Mouse (Mus musculus): ENCODE results near the gene Cpsf4l. TPM values are rescaled to one million over a fixed set of nuclear protein-coding genes. Genes with fewer than 3 reads are reported as not detected.

Gene Cpsf4l
- polyA plus RNA-seq, 1 experiment: not detected

GRCm38 (mm10) chr11:113705966-113706652 lies 3.7 kb downstream of the Cpsf4l start:
- Histone ChIP-seq H3K4me1 (ENCODE audit: control insufficient read depth, insufficient read depth, low read length) (no peaks in the 10 kb centered on the region), H3K4me3 (ENCODE audit: insufficient read depth, low read length) (no peak overlapping the region), H3K27ac (ENCODE audit: insufficient read depth, low read depth, low read length) (no peak overlapping the region)
- no peak for TF ChIP-seq CTCF (IDR thresholded peaks at IDR 0.05; ENCODE audit: low read depth, low read length)
- TF ChIP-seq POLR2A (IDR thresholded peaks at IDR 0.05; ENCODE audit: borderline replicate concordance, low read depth, low read length): no peak

- Histone ChIP-seq H3K4me1 (ENCODE audit: control insufficient read depth, insufficient read depth, low read length) (no peaks in the 10 kb centered on the region), H3K4me3 (ENCODE audit: insufficient read depth, low read length) (no peak overlapping the region), H3K27ac (ENCODE audit: insufficient read depth, low read depth, low read length) (no peak overlapping the region)
- TF ChIP-seq CTCF (IDR thresholded peaks at IDR 0.05; ENCODE audit: low read depth, low read length) (peak; percentile 97), POLR2A (IDR thresholded peaks at IDR 0.05; ENCODE audit: borderline replicate concordance, low read depth, low read length) (no peak)
These were observed 6.1 kb downstream of the Cpsf4l start for GRCm38 (mm10) chr11:113703758-113704157.

GRCm38 (mm10) chr11:113699643-113700042 lies 10.2 kb downstream of the Cpsf4l start:
- Histone ChIP-seq H3K4me1 (ENCODE audit: control insufficient read depth, insufficient read depth, low read length) (no peaks in the 10 kb centered on the region), H3K4me3 (ENCODE audit: insufficient read depth, low read length) (no peak overlapping the region), H3K27ac (ENCODE audit: insufficient read depth, low read depth, low read length) (no peak overlapping the region)
- TF ChIP-seq CTCF (IDR thresholded peaks at IDR 0.05; ENCODE audit: low read depth, low read length) (no peak), POLR2A (IDR thresholded peaks at IDR 0.05; ENCODE audit: borderline replicate concordance, low read depth, low read length) (no peak)

- Histone ChIP-seq H3K27ac (ENCODE audit: insufficient read depth, low read depth, low read length) (no peak overlapping the region), H3K4me3 (ENCODE audit: insufficient read depth, low read length) (no peak overlapping the region), H3K4me1 (ENCODE audit: control insufficient read depth, insufficient read depth, low read length) (no peaks in the 10 kb centered on the region)
- TF ChIP-seq POLR2A (IDR thresholded peaks at IDR 0.05; ENCODE audit: borderline replicate concordance, low read depth, low read length): no peak
- no peak for TF ChIP-seq CTCF (IDR thresholded peaks at IDR 0.05; ENCODE audit: low read depth, low read length)
These were observed 11.7 kb downstream of the Cpsf4l start for GRCm38 (mm10) chr11:113698013-113698545.

- no peak overlapping the region for H3K4me3 ChIP-seq (ENCODE audit: insufficient read depth, low read length)
- TF ChIP-seq CTCF (IDR thresholded peaks at IDR 0.05; ENCODE audit: low read depth, low read length) (no peak), POLR2A (IDR thresholded peaks at IDR 0.05; ENCODE audit: borderline replicate concordance, low read depth, low read length) (no peak)
- no peak overlapping the region for H3K27ac ChIP-seq (ENCODE audit: insufficient read depth, low read depth, low read length)
- no peaks in the 10 kb centered on the region for H3K4me1 ChIP-seq (ENCODE audit: control insufficient read depth, insufficient read depth, low read length)
These were observed 12.2 kb downstream of the Cpsf4l start for GRCm38 (mm10) chr11:113697571-113697970.

GRCm38 (mm10) chr11:113691851-113692250 lies 18.0 kb downstream of the Cpsf4l start:
- no peak overlapping the region for H3K4me3 ChIP-seq (ENCODE audit: insufficient read depth, low read length)
- H3K4me1 ChIP-seq (ENCODE audit: control insufficient read depth, insufficient read depth, low read length): peaks cover 8% of the 10 kb centered on the region
- H3K27ac ChIP-seq (ENCODE audit: insufficient read depth, low read depth, low read length): no peak overlapping the region
- no peak for TF ChIP-seq CTCF (IDR thresholded peaks at IDR 0.05; ENCODE audit: low read depth, low read length)
- TF ChIP-seq POLR2A (IDR thresholded peaks at IDR 0.05; ENCODE audit: borderline replicate concordance, low read depth, low read length): no peak

- Histone ChIP-seq H3K4me1 (ENCODE audit: control insufficient read depth, insufficient read depth, low read length) (peaks cover 13% of the 10 kb centered on the region), H3K4me3 (ENCODE audit: insufficient read depth, low read length) (no peak overlapping the region), H3K27ac (ENCODE audit: insufficient read depth, low read depth, low read length) (no peak overlapping the region)
- no peak for TF ChIP-seq CTCF (IDR thresholded peaks at IDR 0.05; ENCODE audit: low read depth, low read length)
- TF ChIP-seq POLR2A (IDR thresholded peaks at IDR 0.05; ENCODE audit: borderline replicate concordance, low read depth, low read length): no peak
These were observed 18.5 kb downstream of the Cpsf4l start for GRCm38 (mm10) chr11:113691318-113691717.

- Histone ChIP-seq H3K4me3 (ENCODE audit: insufficient read depth, low read length) (no peak overlapping the region), H3K27ac (ENCODE audit: insufficient read depth, low read depth, low read length) (no peak overlapping the region), H3K4me1 (ENCODE audit: control insufficient read depth, insufficient read depth, low read length) (peaks cover 16% of the 10 kb centered on the region)
- no peak for TF ChIP-seq POLR2A (IDR thresholded peaks at IDR 0.05; ENCODE audit: borderline replicate concordance, low read depth, low read length)
- TF ChIP-seq CTCF (IDR thresholded peaks at IDR 0.05; ENCODE audit: low read depth, low read length): no peak
These were observed 19.3 kb downstream of the Cpsf4l start for GRCm38 (mm10) chr11:113690506-113690905.

GRCm38 (mm10) chr11:113687031-113687430 lies 22.8 kb downstream of the Cpsf4l start:
- TF ChIP-seq CTCF (IDR thresholded peaks at IDR 0.05; ENCODE audit: low read depth, low read length) (no peak), POLR2A (IDR thresholded peaks at IDR 0.05; ENCODE audit: borderline replicate concordance, low read depth, low read length) (no peak)
- no peak overlapping the region for H3K27ac ChIP-seq (ENCODE audit: insufficient read depth, low read depth, low read length)
- H3K4me1 ChIP-seq (ENCODE audit: control insufficient read depth, insufficient read depth, low read length): peaks cover 20% of the 10 kb centered on the region
- no peak overlapping the region for H3K4me3 ChIP-seq (ENCODE audit: insufficient read depth, low read length)

GRCm38 (mm10) chr11:113684707-113685426 lies 24.9 kb downstream of the Cpsf4l start:
- TF ChIP-seq CTCF (IDR thresholded peaks at IDR 0.05; ENCODE audit: low read depth, low read length) (no peak), POLR2A (IDR thresholded peaks at IDR 0.05; ENCODE audit: borderline replicate concordance, low read depth, low read length) (no peak)
- Histone ChIP-seq H3K4me3 (ENCODE audit: insufficient read depth, low read length) (peak overlapping the region; percentile 97), H3K4me1 (ENCODE audit: control insufficient read depth, insufficient read depth, low read length) (peaks cover 28% of the 10 kb centered on the region), H3K27ac (ENCODE audit: insufficient read depth, low read depth, low read length) (peak overlapping the region; percentile 62)
